Mouse (Mus musculus) hindbrain, embryonic 12.5 days (tissue): Measurements from ENCODE around the gene Mbnl2. TPM values are rescaled to one million over a fixed set of nuclear protein-coding genes. Genes with fewer than 3 reads are reported as not detected.

ENCODE experiments used
- ATAC-seq: fragments of 200-750 bp; cut with Nextera tagmentation; 2 replicates; pipeline ENCODE4 v1.8.0; 2017; ENCODE audit warnings: moderate TSS enrichment; ENCODE audit not compliant: low FRiP score
- H3K27ac ChIP-seq: fragments of 300-500 bp; sonication (generic); 2 replicates; pipeline ENCODE4 v1.5.1; 2016; ENCODE audit warnings: mild to moderate bottlenecking
- H3K27me3 ChIP-seq: fragments of 300-500 bp; sonication (generic); 2 replicates; pipeline ENCODE4 v1.6.1; 2016; ENCODE audit warnings: mild to moderate bottlenecking
- H3K36me3 ChIP-seq: fragments of 300-500 bp; sonication (generic); 2 replicates; pipeline ENCODE4 v1.6.1; 2016; ENCODE audit warnings: mild to moderate bottlenecking
- H3K4me1 ChIP-seq: fragments of 300-500 bp; sonication (generic); 2 replicates; pipeline ENCODE4 v1.6.1; 2016
- H3K4me2 ChIP-seq: fragments of 300-500 bp; sonication (generic); replicated peaks from 2 replicates; pipeline ENCODE4 v1.6.1; 2016; ENCODE audit warnings: mild to moderate bottlenecking
- H3K4me3 ChIP-seq: fragments of 300-500 bp; sonication (generic); 2 replicates; pipeline ENCODE4 v1.5.1; 2016; ENCODE audit warnings: mild to moderate bottlenecking
- H3K9ac ChIP-seq: fragments of 300-500 bp; sonication (generic); 2 replicates; pipeline ENCODE4 v1.6.1; 2016; ENCODE audit warnings: mild to moderate bottlenecking, moderate library complexity
- H3K9me3 ChIP-seq: fragments of 300-500 bp; sonication (generic); replicated peaks from 2 replicates; pipeline ENCODE4 v1.6.1; 2016; ENCODE audit warnings: mild to moderate bottlenecking
- WGBS: fragments of 180-500 bp; shearing (Covaris S2); methylation state at CpG from one replicate; pipeline ENCODE4 v1.1.7; 2016; 5-methylcytosine and 5-hydroxymethylcytosine counted together
- polyA plus RNA-seq: library from polyadenylated mRNA; unstranded; fragments of >200 nt; fragmentation: Nextera tagmentation; extraction: Ambion mirVana; gene quantifications from 2 replicates; pipeline ENCODE4 v1.2.1, GENCODE M21; 2016

Gene Mbnl2
- polyA plus RNA-seq, 1 experiment from 2014 or later: 47.2 TPM

DNA sequence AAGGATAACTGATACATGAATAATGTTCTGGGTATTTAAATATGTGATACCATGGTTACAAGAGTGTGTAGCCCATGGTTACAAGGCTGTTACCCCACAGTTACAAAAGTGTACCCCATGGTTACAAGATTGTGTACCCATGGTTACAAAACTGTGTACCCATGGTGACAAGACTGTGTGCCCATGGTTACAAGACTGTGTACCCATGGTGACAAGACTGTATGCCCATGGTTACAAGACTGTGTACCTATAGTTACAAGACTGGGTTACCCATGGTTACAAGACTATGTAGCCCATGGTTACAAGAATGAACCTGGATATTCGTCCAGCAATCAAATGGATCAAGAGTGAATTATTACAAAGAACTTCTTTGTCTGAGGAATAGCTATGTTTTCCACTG, 16.0 kb upstream of the Mbnl2 start:
- H3K27me3 ChIP-seq: no peaks in the 10 kb centered on the region
- peaks cover 4% of the 10 kb centered on the region; the same call in 1 of the 2 replicates for H3K9me3 ChIP-seq
- no peaks in the 10 kb centered on the region for H3K36me3 ChIP-seq
- no peak overlapping the region for H3K4me3 ChIP-seq
- WGBS: 77% methylated on average over 1 of the region's 1 CpGs
- no peak overlapping the region for H3K9ac ChIP-seq
- no peak for ATAC-seq
- no peak overlapping the region for H3K4me2 ChIP-seq
- no peak overlapping the region for H3K27ac ChIP-seq
- no peaks in the 10 kb centered on the region for H3K4me1 ChIP-seq

DNA sequence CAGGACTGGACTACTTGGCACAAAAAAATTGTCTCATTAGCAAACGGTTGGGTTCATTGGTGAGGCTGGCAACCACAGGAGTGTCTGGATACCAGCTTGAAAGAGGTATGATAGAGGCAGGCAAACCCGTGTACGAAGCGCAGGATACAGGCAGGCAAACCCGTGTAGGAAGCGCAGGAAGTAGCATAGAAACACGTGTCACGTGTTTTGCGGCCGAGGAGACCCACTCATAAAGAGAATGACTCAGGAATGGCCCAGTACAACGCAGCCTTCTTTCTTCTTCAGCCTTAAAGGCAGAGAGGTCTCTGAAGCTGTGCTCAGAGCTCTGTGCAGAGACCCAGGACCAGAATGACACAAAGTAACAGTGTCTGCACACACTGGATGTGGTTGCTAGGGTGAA, 13.9 kb upstream of the Mbnl2 start:
- Histone ChIP-seq H3K27ac (no peak overlapping the region), H3K4me2 (no peak overlapping the region), H3K36me3 (no peaks in the 10 kb centered on the region), H3K9me3 (no peaks in the 10 kb centered on the region), H3K9ac (no peak overlapping the region), H3K4me1 (no peaks in the 10 kb centered on the region), H3K27me3 (no peaks in the 10 kb centered on the region), H3K4me3 (no peak overlapping the region)
- 93% methylated on average over 11 of the region's 11 CpGs for WGBS
- ATAC-seq: no peak

DNA sequence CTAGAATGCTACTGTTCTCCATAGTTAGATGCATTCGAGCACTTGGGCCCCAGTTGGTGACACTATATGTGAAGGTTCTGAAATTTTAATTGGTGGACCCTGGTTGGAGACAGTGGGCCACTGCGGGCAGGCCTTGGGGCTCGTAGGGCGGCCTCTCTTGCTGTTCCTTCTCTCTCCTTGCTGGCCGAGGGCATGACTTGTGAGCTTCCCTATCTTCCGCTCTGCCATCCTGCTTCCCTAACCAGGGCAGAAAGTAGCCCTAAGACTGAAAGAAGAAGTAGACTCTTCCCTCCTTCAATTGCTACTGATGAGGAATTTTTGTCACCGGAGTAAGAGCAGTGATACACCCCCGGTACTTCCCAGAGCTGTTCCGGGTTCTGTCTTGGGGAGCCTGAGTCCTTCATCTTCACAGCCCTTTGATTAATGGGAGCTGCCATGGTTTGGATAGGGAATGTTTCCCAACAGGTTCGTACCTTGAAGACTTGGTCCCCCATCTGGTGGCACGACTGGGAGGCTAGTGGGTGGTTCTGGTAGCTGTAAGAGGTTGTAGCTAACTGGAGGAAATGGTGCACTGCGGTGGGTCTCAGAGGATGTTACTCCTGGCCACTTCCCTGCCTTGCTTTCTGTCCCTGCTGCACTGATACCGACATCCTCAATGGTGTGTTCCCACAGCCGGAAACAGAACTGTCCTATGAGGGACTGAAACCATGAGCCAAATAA, 12.6 kb upstream of the Mbnl2 start:
- Histone ChIP-seq H3K9ac (no peak overlapping the region), H3K9me3 (no peaks in the 10 kb centered on the region), H3K27ac (no peak overlapping the region), H3K4me1 (no peaks in the 10 kb centered on the region), H3K27me3 (no peaks in the 10 kb centered on the region), H3K4me3 (no peak overlapping the region), H3K36me3 (no peaks in the 10 kb centered on the region), H3K4me2 (no peak overlapping the region)
- WGBS: 88% methylated on average over 14 of the region's 14 CpGs
- no peak for ATAC-seq

DNA sequence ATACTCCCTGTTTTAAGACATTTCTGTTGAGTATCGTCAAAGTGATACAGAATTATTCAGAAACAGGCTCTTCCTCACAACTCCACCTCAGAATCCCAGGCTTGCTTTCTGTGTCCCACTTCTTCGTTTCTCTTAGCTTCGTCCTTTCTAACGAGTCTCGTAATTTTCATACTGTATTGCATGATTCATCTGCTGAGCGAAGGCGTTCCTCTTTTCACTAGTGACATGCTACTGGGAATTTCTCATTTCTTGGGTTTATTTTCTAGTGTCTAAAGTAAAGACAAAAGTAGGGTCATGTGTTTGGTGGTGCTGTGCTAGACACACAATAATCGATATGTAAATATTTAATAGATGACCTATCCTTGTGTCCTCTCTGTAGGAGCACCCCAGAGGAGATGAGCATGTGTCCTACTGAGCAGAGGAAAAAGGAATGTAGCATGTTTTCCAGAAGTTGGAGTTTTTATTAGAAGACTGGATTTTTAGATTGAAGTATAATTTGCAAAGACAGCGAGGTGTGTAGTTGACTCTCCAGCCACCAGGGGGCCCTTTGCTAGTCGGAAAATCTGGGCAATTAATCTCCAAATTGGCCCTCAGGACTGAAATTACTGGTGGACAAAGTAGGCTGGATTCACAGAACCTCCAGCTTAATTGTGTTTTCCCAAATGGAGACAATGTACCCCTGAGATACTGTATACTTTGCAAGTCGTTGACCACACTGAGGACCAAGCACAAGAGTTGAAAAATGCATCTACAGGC, 11.9 kb upstream of the Mbnl2 start:
- 80% methylated on average over 11 of the region's 11 CpGs for WGBS
- no peaks in the 10 kb centered on the region for H3K4me1 ChIP-seq
- no peaks in the 10 kb centered on the region for H3K9me3 ChIP-seq
- no peak overlapping the region for H3K27ac ChIP-seq
- no peak overlapping the region for H3K9ac ChIP-seq
- H3K4me3 ChIP-seq: no peak overlapping the region
- H3K4me2 ChIP-seq: no peak overlapping the region
- ATAC-seq: no peak
- no peaks in the 10 kb centered on the region for H3K27me3 ChIP-seq
- H3K36me3 ChIP-seq: no peaks in the 10 kb centered on the region

DNA sequence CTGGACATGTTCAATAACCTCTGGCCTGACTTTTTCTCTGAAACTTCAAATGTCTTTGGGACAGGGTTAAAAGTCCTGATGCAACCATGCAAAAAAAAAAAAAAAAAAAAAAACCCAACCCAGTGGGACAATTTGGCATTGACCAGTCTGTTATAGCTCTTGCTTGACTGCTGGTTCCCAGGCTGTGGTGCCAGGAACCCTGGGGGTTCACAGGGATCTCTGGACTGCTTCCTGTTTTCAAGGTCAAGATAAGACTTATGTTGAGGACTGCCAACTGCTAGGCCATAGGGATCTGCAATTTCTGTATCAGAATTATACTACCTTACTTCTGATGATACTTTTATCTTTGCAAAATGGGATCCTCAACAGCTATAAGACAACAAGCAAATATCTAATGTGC, 9.6 kb upstream of the Mbnl2 start:
- H3K27ac ChIP-seq: no peak overlapping the region
- no peak overlapping the region for H3K4me2 ChIP-seq
- no peak overlapping the region for H3K4me3 ChIP-seq
- no peaks in the 10 kb centered on the region for H3K9me3 ChIP-seq
- no peak overlapping the region for H3K9ac ChIP-seq
- no peak for ATAC-seq
- no peaks in the 10 kb centered on the region for H3K36me3 ChIP-seq
- no peaks in the 10 kb centered on the region for H3K27me3 ChIP-seq
- H3K4me1 ChIP-seq: no peaks in the 10 kb centered on the region

DNA sequence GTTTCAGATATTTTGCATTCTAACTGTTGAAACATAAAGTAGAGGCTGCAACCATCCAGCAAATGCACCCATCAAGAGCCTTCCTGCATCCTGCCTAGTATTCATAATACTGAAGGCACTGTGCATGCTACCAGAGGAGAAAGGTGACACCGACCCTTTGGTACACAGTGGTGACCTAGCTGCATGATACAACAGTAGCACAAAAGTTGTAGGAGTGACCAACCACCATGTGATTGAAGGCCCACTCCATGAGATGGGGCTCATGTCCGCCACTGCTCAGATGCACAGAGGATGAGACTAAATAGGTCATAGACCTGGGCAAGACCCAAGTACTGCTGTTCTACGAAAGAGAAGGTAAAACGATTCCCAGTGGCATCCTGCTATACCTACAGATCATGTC, 8.3 kb upstream of the Mbnl2 start:
- Histone ChIP-seq H3K4me3 (no peak overlapping the region), H3K36me3 (no peaks in the 10 kb centered on the region), H3K9me3 (no peaks in the 10 kb centered on the region), H3K27me3 (no peaks in the 10 kb centered on the region), H3K4me1 (no peaks in the 10 kb centered on the region), H3K4me2 (no peak overlapping the region), H3K27ac (no peak overlapping the region), H3K9ac (no peak overlapping the region)
- 84% methylated on average over 4 of the region's 4 CpGs for WGBS
- ATAC-seq: no peak

DNA sequence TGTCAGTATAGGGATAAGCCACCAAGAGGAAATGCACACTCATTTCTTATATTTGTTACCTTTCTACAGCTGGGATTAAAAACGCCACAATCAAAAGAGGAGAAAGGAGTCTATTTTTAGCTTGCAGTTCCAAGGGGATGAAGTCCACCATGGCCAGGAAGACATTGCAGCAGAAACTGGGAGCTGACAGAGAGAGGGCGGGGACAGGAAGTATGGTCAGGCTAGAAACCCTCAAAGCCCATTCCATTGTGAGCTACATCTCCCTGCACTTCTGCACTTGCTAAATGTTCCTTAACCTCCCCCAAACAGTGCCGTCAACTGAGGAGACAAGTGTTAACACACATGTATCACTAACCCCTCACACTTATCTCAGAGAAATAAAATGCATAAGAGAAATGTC, 5.4 kb upstream of the Mbnl2 start:
- Histone ChIP-seq H3K27ac (no peak overlapping the region), H3K36me3 (no peaks in the 10 kb centered on the region), H3K4me2 (no peak overlapping the region), H3K4me3 (no peak overlapping the region), H3K9ac (no peak overlapping the region), H3K4me1 (peaks cover 4% of the 10 kb centered on the region), H3K27me3 (no peaks in the 10 kb centered on the region), H3K9me3 (no peaks in the 10 kb centered on the region)
- no peak for ATAC-seq
- WGBS: 79% methylated on average over 3 of the region's 3 CpGs

DNA sequence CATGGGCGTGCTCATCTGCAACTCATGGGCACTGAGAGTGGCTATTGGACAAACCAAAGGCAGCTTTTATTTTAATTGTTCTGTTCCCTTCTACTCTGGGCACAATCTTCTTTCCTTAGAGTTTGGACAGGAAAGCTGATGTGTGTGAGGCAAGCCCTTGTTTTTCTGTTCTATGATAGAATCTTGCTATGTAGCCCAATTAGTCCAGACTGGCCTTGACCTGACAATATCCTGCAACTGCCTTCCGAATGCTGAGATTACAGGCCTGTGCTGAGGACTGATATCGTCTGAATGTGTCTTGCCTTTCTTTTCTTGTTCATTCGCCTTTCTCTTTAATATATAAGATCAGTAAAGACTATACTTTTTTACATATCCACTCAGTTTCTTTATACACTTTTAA, 4.8 kb upstream of the Mbnl2 start:
- H3K4me1 ChIP-seq: peaks cover 5% of the 10 kb centered on the region
- H3K9ac ChIP-seq: no peak overlapping the region
- no peak overlapping the region for H3K27ac ChIP-seq
- ATAC-seq: no peak
- 82% methylated on average over 4 of the region's 4 CpGs for WGBS
- no peak overlapping the region for H3K4me3 ChIP-seq
- H3K9me3 ChIP-seq: no peaks in the 10 kb centered on the region
- no peaks in the 10 kb centered on the region for H3K27me3 ChIP-seq
- H3K4me2 ChIP-seq: no peak overlapping the region
- H3K36me3 ChIP-seq: no peaks in the 10 kb centered on the region

DNA sequence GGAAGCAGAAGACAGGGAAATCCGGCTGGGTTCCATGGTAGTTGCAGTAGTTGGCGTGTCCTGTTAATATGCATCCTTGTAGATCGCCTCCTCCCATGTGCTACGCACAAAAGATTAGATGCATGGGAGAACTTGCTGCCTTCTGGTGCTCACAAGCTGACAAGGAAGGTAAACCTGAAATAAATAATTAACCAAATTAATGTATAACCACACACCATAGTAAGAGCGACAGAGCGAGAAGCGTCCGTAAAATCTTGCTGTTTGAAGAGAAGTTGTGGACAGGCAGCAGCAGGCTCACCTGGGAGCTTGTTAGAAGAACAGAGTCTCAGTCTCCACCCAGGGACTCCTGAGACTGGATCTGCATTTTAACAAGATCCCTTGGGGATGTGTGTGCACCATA, 4.4 kb upstream of the Mbnl2 start:
- WGBS: 85% methylated on average over 8 of the region's 8 CpGs
- Histone ChIP-seq H3K9me3 (no peaks in the 10 kb centered on the region), H3K4me2 (no peak overlapping the region), H3K27me3 (no peaks in the 10 kb centered on the region), H3K4me1 (peaks cover 5% of the 10 kb centered on the region), H3K4me3 (no peak overlapping the region), H3K9ac (no peak overlapping the region), H3K27ac (no peak overlapping the region), H3K36me3 (no peaks in the 10 kb centered on the region)
- no peak for ATAC-seq

DNA sequence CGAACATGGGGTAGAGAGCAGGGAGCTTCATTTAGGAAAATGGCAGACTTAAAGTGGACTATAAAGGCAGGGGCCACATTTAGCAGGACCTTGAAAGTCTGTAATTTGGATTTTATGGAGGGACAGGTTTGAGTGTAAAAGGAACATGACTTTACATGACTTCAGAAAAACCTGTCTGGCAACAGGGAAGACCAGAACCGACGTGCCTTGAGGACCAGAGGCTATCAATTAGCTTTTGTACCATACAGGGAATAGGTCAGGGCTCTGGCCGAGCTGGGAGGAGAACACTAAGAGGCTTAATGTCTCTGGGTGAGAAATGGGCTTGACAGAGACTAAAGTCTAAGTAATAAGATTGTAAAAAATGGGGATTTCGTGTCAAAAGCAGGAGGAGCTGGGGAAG, 1.7 kb upstream of the Mbnl2 start:
- no peak overlapping the region for H3K27ac ChIP-seq
- no peak overlapping the region for H3K9ac ChIP-seq
- H3K4me1 ChIP-seq: peaks cover 30% of the 10 kb centered on the region
- H3K9me3 ChIP-seq: no peaks in the 10 kb centered on the region
- H3K27me3 ChIP-seq: no peaks in the 10 kb centered on the region
- no peak overlapping the region for H3K4me3 ChIP-seq
- no peaks in the 10 kb centered on the region for H3K36me3 ChIP-seq
- 62% methylated on average over 5 of the region's 5 CpGs for WGBS
- no peak overlapping the region for H3K4me2 ChIP-seq
- ATAC-seq: no peak

DNA sequence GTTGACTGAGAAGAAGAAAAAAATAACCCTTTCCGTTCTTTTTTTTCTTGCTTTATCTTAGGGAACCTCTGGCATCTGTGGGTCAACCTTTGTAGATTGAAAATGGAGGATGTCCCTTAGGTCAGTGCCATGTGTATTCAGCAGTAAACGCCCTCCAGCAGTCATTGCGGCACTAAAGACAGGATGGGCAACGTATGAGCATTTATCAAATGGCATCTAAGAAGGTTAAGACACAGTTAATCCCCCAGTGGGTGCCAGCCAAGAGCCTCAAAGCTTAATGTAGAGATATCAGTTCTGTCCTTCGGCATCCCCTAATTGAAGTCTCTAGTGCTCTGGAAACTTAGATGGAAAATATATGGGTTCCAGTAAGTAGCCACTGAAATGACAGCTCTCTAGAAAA, 723 bp upstream of the Mbnl2 start:
- Histone ChIP-seq H3K4me1 (peaks cover 39% of the 10 kb centered on the region), H3K9ac (peak overlapping the region; percentile 40; the same call in 1 of the 2 replicates), H3K9me3 (no peaks in the 10 kb centered on the region), H3K27ac (peak overlapping the region; percentile 88), H3K36me3 (no peaks in the 10 kb centered on the region), H3K4me2 (peak overlapping the region; percentile 69), H3K4me3 (peak overlapping the region; percentile 59), H3K27me3 (no peaks in the 10 kb centered on the region)
- WGBS: 62% methylated on average over 5 of the region's 5 CpGs
- no peak for ATAC-seq

DNA sequence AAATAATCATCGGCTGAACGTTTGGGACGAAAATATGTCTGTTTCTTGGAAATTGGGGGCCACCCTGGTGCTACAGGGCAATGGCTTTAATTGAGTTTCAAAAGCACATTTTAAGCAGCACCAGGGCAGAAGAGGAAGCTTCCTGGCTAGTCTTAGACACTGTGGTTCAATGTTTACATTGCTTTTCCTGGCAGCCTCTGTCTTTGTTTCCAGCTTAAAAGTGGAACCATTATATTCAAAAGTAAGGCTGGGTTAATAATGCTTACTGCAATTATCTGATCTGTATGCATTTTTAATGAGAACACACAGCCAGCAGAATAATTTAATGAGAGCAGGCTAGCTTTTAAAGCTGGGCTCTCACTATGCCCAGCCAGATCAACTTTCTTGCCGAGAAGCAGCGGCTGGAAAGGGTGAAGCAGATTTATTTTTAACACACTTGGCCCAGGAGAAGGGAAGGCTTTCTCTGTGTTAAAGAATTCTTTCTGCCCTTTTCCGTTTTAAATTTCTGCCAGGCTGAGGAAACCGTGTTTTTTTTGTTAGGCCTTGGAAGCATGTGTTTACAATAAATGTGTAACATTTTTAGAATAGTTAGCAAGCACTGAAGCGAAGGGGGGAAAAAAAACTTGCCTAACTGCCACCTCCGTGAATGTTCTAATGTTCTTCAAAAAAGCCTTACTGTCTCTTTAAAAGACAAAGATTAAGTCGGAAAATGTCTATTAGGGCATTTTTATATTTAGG, 1.0 kb downstream of the Mbnl2 start:
- peak overlapping the region; percentile 69 for H3K4me2 ChIP-seq
- H3K9ac ChIP-seq: peak overlapping the region; percentile 56
- peaks cover 52% of the 10 kb centered on the region for H3K4me1 ChIP-seq
- ATAC-seq: no peak
- H3K36me3 ChIP-seq: no peaks in the 10 kb centered on the region
- H3K27me3 ChIP-seq: no peaks in the 10 kb centered on the region
- 21% methylated on average over 10 of the region's 10 CpGs for WGBS
- peak overlapping the region; percentile 70 for H3K27ac ChIP-seq
- no peaks in the 10 kb centered on the region for H3K9me3 ChIP-seq
- peak overlapping the region; percentile 59 for H3K4me3 ChIP-seq
